Mouse (Mus musculus) cerebellum, postnatal 36 days (tissue): ENCODE data around the gene Tmem62.
"Not testable (repeated sequence)": the region's sequence is repeated elsewhere in the genome, so short reads cannot be mapped to it uniquely, and the experiment has no call there.

Experiments
- DNase-seq, 2 experiments: peaks; one replicate each; pipeline ENCODE4 v3.0.0; 2021 to 2022; ENCODE audit warnings: mixed read lengths in 2 of 2

Gene Tmem62

GRCm38 (mm10) chr2:120998863-120999262, 22.0 kb downstream of the Tmem62 start:
- DNase-seq: no peak

- peak in 1 of 2 experiments; percentile 41 for DNase-seq
Measured at GRCm38 (mm10) chr2:121003586-121003985, 26.8 kb downstream of the Tmem62 start.

- peak; percentile 84 to 88 for DNase-seq
Measured at GRCm38 (mm10) chr2:121004018-121004811, 27.4 kb downstream of the Tmem62 start.

- peak; percentile 83 to 87 for DNase-seq
Measured at GRCm38 (mm10) chr2:121006986-121007385, 30.2 kb downstream of the Tmem62 start.

GRCm38 (mm10) chr2:121007925-121008663, 31.3 kb downstream of the Tmem62 start, which contains the start of gene Ccndbp1:
Ccndbp1 (plus strand) TSS chr2:121008403.
- DNase-seq: peak; percentile 84 to 88

GRCm38 (mm10) chr2:121008664-121009007, 31.8 kb downstream of the Tmem62 start:
- DNase-seq: no peak

GRCm38 (mm10) chr2:121009071-121009677, 32.4 kb downstream of the Tmem62 start:
- DNase-seq: no peak

- DNase-seq: no peak
Measured at GRCm38 (mm10) chr2:121012676-121013075, 35.9 kb downstream of the Tmem62 start.

GRCm38 (mm10) chr2:121015507-121015906, 38.7 kb downstream of the Tmem62 start:
- DNase-seq: no peak

- no peak for DNase-seq
Measured at GRCm38 (mm10) chr2:121016226-121016625, 39.4 kb downstream of the Tmem62 start.

- DNase-seq: no peak
Measured at GRCm38 (mm10) chr2:121017151-121017550, 40.3 kb downstream of the Tmem62 start.

- DNase-seq: no peak
Measured at GRCm38 (mm10) chr2:121022918-121023317, 46.1 kb downstream of the Tmem62 start.

GRCm38 (mm10) chr2:121036733-121037341, 60.0 kb downstream of the Tmem62 start, which contains the start of gene Epb42:
Epb42 (minus strand) TSS chr2:121037072.
- no peak for DNase-seq

GRCm38 (mm10) chr2:121038851-121039250, 62.0 kb downstream of the Tmem62 start:
- not testable (repeated sequence) for DNase-seq

GRCm38 (mm10) chr2:121039382-121039781, 62.6 kb downstream of the Tmem62 start:
- no peak for DNase-seq

GRCm38 (mm10) chr2:121041098-121041497, 64.3 kb downstream of the Tmem62 start:
- peak; percentile 47 to 57 for DNase-seq

GRCm38 (mm10) chr2:121045653-121046052, 68.8 kb downstream of the Tmem62 start:
- no peak for DNase-seq

- DNase-seq: no peak
Measured at GRCm38 (mm10) chr2:121052176-121052575, 75.4 kb downstream of the Tmem62 start.

GRCm38 (mm10) chr2:121054060-121054459, 77.2 kb downstream of the Tmem62 start:
- DNase-seq: peak; percentile 22 to 33

- DNase-seq: no peak
Measured at GRCm38 (mm10) chr2:121055915-121056314, 79.1 kb downstream of the Tmem62 start.
